In genomic region chr2:154659070-154659469, GRCm38 (mm10) we compare ENCODE assay signal across 10 mouse cellular contexts. TPM values are rescaled to one million over a fixed set of nuclear protein-coding genes. Genes with fewer than 3 reads are reported as not detected.
DNase-seq lines count a peak whose midpoint lies in the region; ATAC-seq lines count a peak whose summit lies in the region.
"Had no signal": no experiment of that assay in that cellular context is flagged by ENCODE, and none has a peak within 500 bp of the region (broad histone marks: within the 10 kb centered on the region; RNA-seq: fewer than 3 reads in every experiment).

No protein-coding gene starts in this region.

- H3K27me3 ChIP-seq in forebrain, embryonic 10.5 days (ENCODE audit: poor library complexity, severe bottlenecking): no peaks in the 10 kb centered on the region
- H3K27me3 ChIP-seq in forebrain, embryonic 11.5 days (ENCODE audit: control insufficient read depth, insufficient read depth, low read length): no peaks in the 10 kb centered on the region
- H3K27me3 ChIP-seq in lung, embryonic 16.5 days (ENCODE audit: control insufficient read depth, insufficient read depth, low read depth, low read length): no peaks in the 10 kb centered on the region
- H3K27me3 ChIP-seq in intestine, embryonic 15.5 days (replicated peaks): no peaks in the 10 kb centered on the region
- no peaks in the 10 kb centered on the region for H3K27me3 ChIP-seq in neural tube, embryonic 15.5 days (replicated peaks)

- peak overlapping the region; percentile 76; the same call in 1 of the 2 replicates for H3K4me3 ChIP-seq in forebrain, embryonic 10.5 days
- no peak overlapping the region for H3K4me3 ChIP-seq in forebrain, embryonic 11.5 days (ENCODE audit: low read depth, low read length)
- H3K4me3 ChIP-seq in lung, embryonic 16.5 days (ENCODE audit: low read length): no peak overlapping the region
- H3K4me3 ChIP-seq in intestine, embryonic 15.5 days (replicated peaks): peak overlapping the region; percentile 10
- H3K4me3 ChIP-seq in neural tube, embryonic 15.5 days (replicated peaks): peak overlapping the region; percentile 86; the same call in 1 of the 2 replicates

- 88% methylated on average over 4 of the region's 4 CpGs for WGBS in forebrain, embryonic 10.5 days
- 86% methylated on average over 4 of the region's 4 CpGs for whole genome bisulfite sequencing in forebrain, embryonic 11.5 days
- WGBS in lung, embryonic 16.5 days: 72% methylated on average over 4 of the region's 4 CpGs
- 85% methylated on average over 4 of the region's 4 CpGs for WGBS in intestine, embryonic 15.5 days
- WGBS in neural tube, embryonic 15.5 days: 83% methylated on average over 4 of the region's 4 CpGs

- H3K4me2 ChIP-seq in forebrain, embryonic 11.5 days (ENCODE audit: low read depth, low read length, severe bottlenecking): no peak overlapping the region
- peak overlapping the region; percentile 82 for H3K4me2 ChIP-seq in lung, embryonic 16.5 days (ENCODE audit: low read depth, low read length)
- peak overlapping the region; percentile 68 for H3K4me2 ChIP-seq in intestine, embryonic 15.5 days (replicated peaks)
- H3K4me2 ChIP-seq in neural tube, embryonic 15.5 days: peak overlapping the region; percentile 87

- no peak for ATAC-seq in forebrain, embryonic 11.5 days (replicated peaks; ENCODE audit: low FRiP score)
- ATAC-seq in lung, embryonic 16.5 days (ENCODE audit: low read depth): no peak
- ATAC-seq in intestine, embryonic 15.5 days: no peak
- no peak for ATAC-seq in neural tube, embryonic 15.5 days (ENCODE audit: low FRiP score)

- peaks cover 44% of the 10 kb centered on the region for H3K36me3 ChIP-seq in forebrain, embryonic 10.5 days (replicated peaks)
- H3K36me3 ChIP-seq in forebrain, embryonic 11.5 days (ENCODE audit: control insufficient read depth, insufficient read depth, low read length): no peaks in the 10 kb centered on the region
- H3K36me3 ChIP-seq in lung, embryonic 16.5 days (ENCODE audit: control insufficient read depth, insufficient read depth, low read length): peaks cover 6% of the 10 kb centered on the region; the same call in 1 of the 2 replicates
- H3K36me3 ChIP-seq in intestine, embryonic 15.5 days: no peaks in the 10 kb centered on the region; the same call in 1 of the 2 replicates
- peaks cover 12% of the 10 kb centered on the region; the same call in 1 of the 2 replicates for H3K36me3 ChIP-seq in neural tube, embryonic 15.5 days

- no peaks in the 10 kb centered on the region for H3K9me3 ChIP-seq in forebrain, embryonic 10.5 days
- no peaks in the 10 kb centered on the region for H3K9me3 ChIP-seq in forebrain, embryonic 11.5 days (ENCODE audit: control insufficient read depth, low read length)
- H3K9me3 ChIP-seq in lung, embryonic 16.5 days (ENCODE audit: control insufficient read depth, low read length): no peaks in the 10 kb centered on the region
- H3K9me3 ChIP-seq in intestine, embryonic 15.5 days: no peaks in the 10 kb centered on the region
- H3K9me3 ChIP-seq in neural tube, embryonic 15.5 days (replicated peaks): no peaks in the 10 kb centered on the region

- H3K4me1 ChIP-seq in forebrain, embryonic 10.5 days: peaks cover 27% of the 10 kb centered on the region
- H3K4me1 ChIP-seq in forebrain, embryonic 11.5 days (replicated peaks; ENCODE audit: control insufficient read depth, insufficient read depth, low read length): peaks cover 8% of the 10 kb centered on the region; the same call in 1 of the 2 replicates
- H3K4me1 ChIP-seq in lung, embryonic 16.5 days (replicated peaks; ENCODE audit: control insufficient read depth, insufficient read depth, low read length): peaks cover 18% of the 10 kb centered on the region
- H3K4me1 ChIP-seq in intestine, embryonic 15.5 days (replicated peaks): peaks cover 15% of the 10 kb centered on the region
- H3K4me1 ChIP-seq in neural tube, embryonic 15.5 days: peaks cover 32% of the 10 kb centered on the region

- no peak overlapping the region for H3K27ac ChIP-seq in forebrain, embryonic 10.5 days
- H3K27ac ChIP-seq in forebrain, embryonic 11.5 days (ENCODE audit: low read depth, low read length): no peak overlapping the region
- H3K27ac ChIP-seq in lung, embryonic 16.5 days (ENCODE audit: low read length): no peak overlapping the region
- H3K27ac ChIP-seq in intestine, embryonic 15.5 days: peak overlapping the region; percentile 22; the same call in 1 of the 2 replicates
- 0 out of 2 replicates have a peak overlapping the region, but pooled peaks have one; percentile 28 for H3K27ac ChIP-seq in neural tube, embryonic 15.5 days (replicated peaks)

- DNase-seq in forebrain, embryonic 10.5 days (ENCODE audit: extremely low spot score, low spot score): no peak
- no peak for DNase-seq in forebrain, embryonic 11.5 days (ENCODE audit: low spot score)
- DNase-seq in lung, postnatal 25 days (ENCODE audit: low spot score): no peak
- no peak for DNase-seq in layer of hippocampus, postnatal 36 days
- DNase-seq in kidney, postnatal 4 days: no peak
- DNase-seq: kidney, postnatal 25 days had no signal

- H3K9ac ChIP-seq in forebrain, embryonic 11.5 days (ENCODE audit: low read length): no peak overlapping the region; the same call in 1 of the 2 replicates
- H3K9ac ChIP-seq in lung, embryonic 16.5 days (ENCODE audit: low read length): peak overlapping the region; percentile 43; the same call in 1 of the 2 replicates
- no peak overlapping the region for H3K9ac ChIP-seq in intestine, embryonic 15.5 days
- no peak overlapping the region; the same call in 1 of the 2 replicates for H3K9ac ChIP-seq in neural tube, embryonic 15.5 days (replicated peaks)

RNA-seq across cellular contexts. Expression of gene Chmp4b, which starts 7.6 kb away (rescaled TPM):
- 12.9 and 13.4 TPM in 2 replicates for polyA plus RNA-seq in forebrain, embryonic 10.5 days (2016; fragmentation: Nextera tagmentation; extraction: Ambion mirVana)
- 13.3 and 16.7 TPM in 2 replicates for polyA plus RNA-seq in forebrain, embryonic 11.5 days (2014; fragmentation: Nextera tagmentation; extraction: Ambion mirVana)
- polyA plus RNA-seq in lung, embryonic 16.5 days (2015; fragmentation: Nextera tagmentation; extraction: Ambion mirVana): 19.3 and 22.6 TPM in 2 replicates
- 36.3 and 36.4 TPM in 2 replicates for polyA plus RNA-seq in intestine, embryonic 15.5 days (2015; fragmentation: Nextera tagmentation; extraction: Ambion mirVana)
- polyA plus RNA-seq in neural tube, embryonic 15.5 days (2015; fragmentation: Nextera tagmentation; extraction: Ambion mirVana): 29.6 and 31.5 TPM in 2 replicates
- 100 to 1,000 TPM; 212 to 220 TPM for total RNA-seq in layer of hippocampus, postnatal 36 days (2021)

RNA-seq across cellular contexts. Expression of gene 4930519P11Rik, which starts 45.8 kb away (rescaled TPM):
- polyA plus RNA-seq in forebrain, embryonic 10.5 days (2016; fragmentation: Nextera tagmentation; extraction: Ambion mirVana): 0.34 and 0.53 TPM in 2 replicates
- 1.0 TPM in 1 of 2 replicates, not detected in the other for polyA plus RNA-seq in forebrain, embryonic 11.5 days (2014; fragmentation: Nextera tagmentation; extraction: Ambion mirVana)
- polyA plus RNA-seq in lung, embryonic 16.5 days (2015; fragmentation: Nextera tagmentation; extraction: Ambion mirVana): 0.48 TPM in 1 of 2 replicates, not detected in the other
- not detected in 2 replicates for polyA plus RNA-seq in intestine, embryonic 15.5 days (2015; fragmentation: Nextera tagmentation; extraction: Ambion mirVana)
- 0.35 and 0.55 TPM in 2 replicates for polyA plus RNA-seq in neural tube, embryonic 15.5 days (2015; fragmentation: Nextera tagmentation; extraction: Ambion mirVana)
- not detected for total RNA-seq in layer of hippocampus, postnatal 36 days (2021)
- total RNA-seq: common myeloid progenitor, adult 5-6 weeks had no signal

RNA-seq across cellular contexts. Expression of gene Zfp341, which starts 46.0 kb away (rescaled TPM):
- 0.93 and 1.2 TPM in 2 replicates for polyA plus RNA-seq in forebrain, embryonic 10.5 days (2016; fragmentation: Nextera tagmentation; extraction: Ambion mirVana)
- 1.5 and 2.1 TPM in 2 replicates for polyA plus RNA-seq in forebrain, embryonic 11.5 days (2014; fragmentation: Nextera tagmentation; extraction: Ambion mirVana)
- 0.88 and 1.0 TPM in 2 replicates for polyA plus RNA-seq in lung, embryonic 16.5 days (2015; fragmentation: Nextera tagmentation; extraction: Ambion mirVana)
- polyA plus RNA-seq in intestine, embryonic 15.5 days (2015; fragmentation: Nextera tagmentation; extraction: Ambion mirVana): 0.69 and 1.0 TPM in 2 replicates
- polyA plus RNA-seq in neural tube, embryonic 15.5 days (2015; fragmentation: Nextera tagmentation; extraction: Ambion mirVana): 2.1 and 2.3 TPM in 2 replicates
- total RNA-seq in layer of hippocampus, postnatal 36 days (2021): 10 to 100 TPM in 1 of 2 experiments, 1 to 10 TPM in 1; 9.2 to 10.1 TPM

RNA-seq across cellular contexts. Expression of gene Pxmp4, which starts 55.6 kb away (rescaled TPM):
- polyA plus RNA-seq in forebrain, embryonic 10.5 days (2016; fragmentation: Nextera tagmentation; extraction: Ambion mirVana): 9.3 and 12.4 TPM in 2 replicates
- polyA plus RNA-seq in forebrain, embryonic 11.5 days (2014; fragmentation: Nextera tagmentation; extraction: Ambion mirVana): 10.0 and 10.6 TPM in 2 replicates
- 31.4 and 33.1 TPM in 2 replicates for polyA plus RNA-seq in lung, embryonic 16.5 days (2015; fragmentation: Nextera tagmentation; extraction: Ambion mirVana)
- polyA plus RNA-seq in intestine, embryonic 15.5 days (2015; fragmentation: Nextera tagmentation; extraction: Ambion mirVana): 28.0 and 32.9 TPM in 2 replicates
- 18.1 and 22.9 TPM in 2 replicates for polyA plus RNA-seq in neural tube, embryonic 15.5 days (2015; fragmentation: Nextera tagmentation; extraction: Ambion mirVana)
- 10 to 100 TPM in 1 of 2 experiments, 1 to 10 TPM in 1; 10.0 to 10.5 TPM for total RNA-seq in layer of hippocampus, postnatal 36 days (2021)

Comparison
In these comparisons a context has a peak if more than half of its experiments do, and no peak if none do; other contexts are left out.
1. H3K4me3 ChIP-seq: peak in forebrain, embryonic 10.5 days (single experiment), intestine, embryonic 15.5 days (single experiment) and neural tube, embryonic 15.5 days (single experiment); none in forebrain, embryonic 11.5 days (single experiment) and lung, embryonic 16.5 days (single experiment).
2. H3K27ac ChIP-seq: peak in intestine, embryonic 15.5 days (single experiment) and neural tube, embryonic 15.5 days (single experiment); none in forebrain, embryonic 10.5 days (single experiment), forebrain, embryonic 11.5 days (single experiment) and lung, embryonic 16.5 days (single experiment).